Mouse (Mus musculus): ENCODE measurements around the gene 1110051M20Rik. TPM values are rescaled to one million over a fixed set of nuclear protein-coding genes. Genes with fewer than 3 reads are reported as not detected.
A peak's percentile ranks its signal among the peaks of the same experiment; 100 is the strongest.
"Not testable (repeated sequence)": the region's sequence is repeated elsewhere in the genome, so short reads cannot be mapped to it uniquely, and the experiment has no call there.

The 1110051M20Rik gene
- polyA plus RNA-seq, 1 experiment from 2014 or later, result 15.6 TPM

DNA sequence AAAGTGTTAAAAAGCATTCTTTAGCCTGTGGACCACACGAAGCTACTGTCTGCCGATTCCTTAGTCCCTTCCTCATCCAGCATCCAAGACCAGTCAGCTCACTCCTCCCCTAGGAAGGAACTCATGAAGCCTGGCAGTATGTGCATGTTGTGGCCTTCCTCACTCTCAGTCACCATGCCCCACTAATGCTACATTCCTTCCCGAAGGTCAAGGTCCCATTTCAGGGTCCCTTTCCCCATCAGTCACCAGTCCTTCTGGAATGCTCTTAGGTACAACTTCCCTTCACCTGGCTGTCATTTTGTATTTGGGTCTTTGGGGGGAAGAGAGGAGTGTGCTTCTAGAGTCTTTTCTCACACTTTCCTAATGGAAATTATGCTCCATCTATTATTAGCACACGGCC, 192.5 kb downstream of the 1110051M20Rik start:
- Histone ChIP-seq H3K4me1 (replicated peaks; ENCODE audit: control insufficient read depth, insufficient read depth, low read length) (no peaks in the 10 kb centered on the region; the same call in 1 of the 2 replicates), H3K27ac (ENCODE audit: low read depth, low read length) (no peak overlapping the region), H3K9ac (ENCODE audit: low read depth, low read length) (no peak overlapping the region), H3K9me3 (ENCODE audit: control insufficient read depth) (no peaks in the 10 kb centered on the region), H3K27me3 (replicated peaks; ENCODE audit: control insufficient read depth, insufficient read depth, low read length) (peaks cover 4% of the 10 kb centered on the region), H3K4me3 (ENCODE audit: low read depth, low read length) (no peak overlapping the region), H3K4me2 (replicated peaks; ENCODE audit: low read depth) (no peak overlapping the region), H3K36me3 (ENCODE audit: control insufficient read depth, insufficient read depth) (no peaks in the 10 kb centered on the region)
- TF ChIP-seq CTCF (IDR thresholded peaks at IDR 0.05; ENCODE audit: low read depth), result no peak
- ATAC-seq, result no peak
- WGBS, result 64% methylated on average over 4 of the region's 4 CpGs

DNA sequence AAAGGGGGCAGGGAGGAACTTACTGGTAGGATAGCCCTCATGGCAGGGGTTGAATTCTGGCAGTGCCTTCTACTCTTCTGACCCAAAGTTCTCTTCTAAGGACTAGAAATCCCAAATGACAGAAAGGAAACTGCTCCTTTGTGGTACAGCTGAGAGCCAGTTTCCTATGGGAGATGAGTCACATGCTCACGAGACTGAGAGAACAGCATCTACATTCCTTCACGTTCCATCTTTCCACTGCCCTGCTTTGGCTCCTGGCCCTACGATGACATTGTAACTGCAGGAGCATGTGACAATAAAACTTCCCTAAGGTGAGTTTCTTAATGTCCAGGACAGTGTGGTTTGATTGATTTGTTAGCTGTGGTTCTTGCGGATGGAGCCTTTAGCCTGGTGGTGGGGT, 196.1 kb downstream of the 1110051M20Rik start:
- H3K27me3 ChIP-seq (replicated peaks; ENCODE audit: control insufficient read depth, insufficient read depth, low read length), result no peaks in the 10 kb centered on the region
- ATAC-seq, result no peak
- no peak overlapping the region for H3K27ac ChIP-seq (ENCODE audit: low read depth, low read length)
- H3K9ac ChIP-seq (ENCODE audit: low read depth, low read length), result no peak overlapping the region
- no peaks in the 10 kb centered on the region for H3K36me3 ChIP-seq (ENCODE audit: control insufficient read depth, insufficient read depth)
- no peaks in the 10 kb centered on the region for H3K4me1 ChIP-seq (replicated peaks; ENCODE audit: control insufficient read depth, insufficient read depth, low read length)
- H3K4me2 ChIP-seq (replicated peaks; ENCODE audit: low read depth), result no peak overlapping the region
- H3K4me3 ChIP-seq (ENCODE audit: low read depth, low read length), result no peak overlapping the region
- 78% methylated on average over 4 of the region's 4 CpGs for WGBS
- TF ChIP-seq CTCF (IDR thresholded peaks at IDR 0.05; ENCODE audit: low read depth), result no peak
- H3K9me3 ChIP-seq (ENCODE audit: control insufficient read depth), result no peaks in the 10 kb centered on the region

DNA sequence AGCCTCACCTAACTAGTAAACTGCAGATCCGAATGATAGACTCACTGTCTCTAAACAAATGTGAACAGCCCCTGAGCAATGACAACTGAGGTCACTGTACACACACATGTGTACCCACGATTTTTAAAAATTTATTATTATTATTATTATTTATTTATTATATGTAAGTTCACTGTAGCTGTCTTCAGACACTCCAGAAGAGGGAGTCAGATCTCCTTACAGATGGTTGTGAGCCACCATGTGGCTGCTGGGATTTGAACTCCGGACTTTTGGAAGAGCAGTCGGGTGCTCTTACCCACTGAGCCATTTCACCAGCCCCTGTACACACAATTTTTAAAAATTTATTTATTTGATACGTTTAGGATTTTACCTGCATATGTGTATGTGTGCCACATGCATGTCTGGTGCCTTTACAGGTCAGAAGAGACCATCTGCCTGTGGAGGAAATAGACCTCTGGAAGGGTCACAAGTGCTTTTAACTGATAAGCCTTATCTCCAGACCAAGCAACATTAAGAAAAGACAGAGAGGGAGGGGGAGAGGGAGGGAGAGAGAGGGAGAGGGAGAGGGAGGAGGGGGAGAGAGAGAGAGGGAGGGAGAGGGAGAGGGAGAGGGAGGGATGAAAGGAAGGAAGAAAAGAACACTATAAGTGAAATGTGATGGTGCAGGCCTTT, 199.8 kb downstream of the 1110051M20Rik start:
- Histone ChIP-seq H3K4me3 (ENCODE audit: low read depth, low read length) (no peak overlapping the region), H3K27me3 (replicated peaks; ENCODE audit: control insufficient read depth, insufficient read depth, low read length) (no peaks in the 10 kb centered on the region), H3K9me3 (ENCODE audit: control insufficient read depth) (no peaks in the 10 kb centered on the region), H3K4me1 (replicated peaks; ENCODE audit: control insufficient read depth, insufficient read depth, low read length) (no peaks in the 10 kb centered on the region), H3K36me3 (ENCODE audit: control insufficient read depth, insufficient read depth) (no peaks in the 10 kb centered on the region), H3K27ac (ENCODE audit: low read depth, low read length) (no peak overlapping the region), H3K9ac (ENCODE audit: low read depth, low read length) (no peak overlapping the region), H3K4me2 (replicated peaks; ENCODE audit: low read depth) (no peak overlapping the region)
- TF ChIP-seq CTCF (IDR thresholded peaks at IDR 0.05; ENCODE audit: low read depth), result no peak
- WGBS, result 73% methylated on average over 5 of the region's 5 CpGs
- ATAC-seq, result no peak

DNA sequence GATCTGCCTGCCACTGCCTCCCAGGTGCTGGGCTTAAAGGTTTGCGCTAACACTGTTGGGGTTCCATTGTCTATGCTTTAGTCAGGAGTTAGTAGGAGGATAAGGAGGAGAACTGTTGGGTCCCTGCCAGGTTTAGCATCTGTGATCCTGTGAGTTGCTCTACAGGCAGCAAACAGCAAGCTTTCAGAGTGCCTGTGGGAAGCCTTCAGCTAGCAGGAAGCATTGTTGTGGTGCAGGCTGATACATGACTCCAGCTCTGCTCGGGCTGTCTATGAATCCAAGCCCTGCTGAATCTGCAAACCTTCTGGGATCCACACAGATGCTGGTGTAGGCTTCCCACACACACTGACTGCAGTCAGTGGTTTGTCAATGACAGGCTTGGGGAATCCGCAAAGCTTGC, 201.1 kb downstream of the 1110051M20Rik start:
- Histone ChIP-seq H3K4me2 (replicated peaks; ENCODE audit: low read depth) (no peak overlapping the region), H3K27ac (ENCODE audit: low read depth, low read length) (no peak overlapping the region), H3K36me3 (ENCODE audit: control insufficient read depth, insufficient read depth) (no peaks in the 10 kb centered on the region), H3K4me3 (ENCODE audit: low read depth, low read length) (no peak overlapping the region), H3K4me1 (replicated peaks; ENCODE audit: control insufficient read depth, insufficient read depth, low read length) (no peaks in the 10 kb centered on the region), H3K9ac (ENCODE audit: low read depth, low read length) (no peak overlapping the region), H3K9me3 (ENCODE audit: control insufficient read depth) (no peaks in the 10 kb centered on the region), H3K27me3 (replicated peaks; ENCODE audit: control insufficient read depth, insufficient read depth, low read length) (no peaks in the 10 kb centered on the region)
- WGBS, result 68% methylated on average over 3 of the region's 3 CpGs
- no peak for TF ChIP-seq CTCF (IDR thresholded peaks at IDR 0.05; ENCODE audit: low read depth)
- no peak for ATAC-seq

DNA sequence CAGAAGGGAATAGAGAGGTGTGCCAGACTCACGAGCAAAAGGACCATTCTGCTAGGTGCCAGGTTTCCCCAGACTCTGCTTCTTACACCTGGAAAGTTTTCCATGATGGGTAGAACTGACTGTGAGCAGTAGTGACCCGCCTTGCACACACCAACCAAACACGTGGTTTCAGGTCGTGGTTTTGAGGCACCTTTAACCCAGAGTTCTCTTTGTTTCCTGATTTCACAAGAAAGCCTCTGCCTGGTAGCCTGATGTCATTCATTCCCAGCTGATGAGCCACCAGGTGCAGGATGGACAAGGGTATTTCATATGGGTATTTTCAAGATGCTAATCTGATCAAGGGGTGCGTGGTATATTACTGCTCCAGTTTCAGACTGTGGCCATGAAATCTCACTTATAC, 202.0 kb downstream of the 1110051M20Rik start:
- ATAC-seq, result peak; percentile 74
- WGBS, result 43% methylated on average over 5 of the region's 5 CpGs
- Histone ChIP-seq H3K36me3 (ENCODE audit: control insufficient read depth, insufficient read depth) (no peaks in the 10 kb centered on the region), H3K27ac (ENCODE audit: low read depth, low read length) (no peak overlapping the region), H3K9ac (ENCODE audit: low read depth, low read length) (no peak overlapping the region), H3K4me3 (ENCODE audit: low read depth, low read length) (no peak overlapping the region), H3K27me3 (replicated peaks; ENCODE audit: control insufficient read depth, insufficient read depth, low read length) (no peaks in the 10 kb centered on the region), H3K9me3 (ENCODE audit: control insufficient read depth) (no peaks in the 10 kb centered on the region), H3K4me1 (replicated peaks; ENCODE audit: control insufficient read depth, insufficient read depth, low read length) (no peaks in the 10 kb centered on the region), H3K4me2 (replicated peaks; ENCODE audit: low read depth) (no peak overlapping the region)
- TF ChIP-seq CTCF (IDR thresholded peaks at IDR 0.05; ENCODE audit: low read depth), result no peak

DNA sequence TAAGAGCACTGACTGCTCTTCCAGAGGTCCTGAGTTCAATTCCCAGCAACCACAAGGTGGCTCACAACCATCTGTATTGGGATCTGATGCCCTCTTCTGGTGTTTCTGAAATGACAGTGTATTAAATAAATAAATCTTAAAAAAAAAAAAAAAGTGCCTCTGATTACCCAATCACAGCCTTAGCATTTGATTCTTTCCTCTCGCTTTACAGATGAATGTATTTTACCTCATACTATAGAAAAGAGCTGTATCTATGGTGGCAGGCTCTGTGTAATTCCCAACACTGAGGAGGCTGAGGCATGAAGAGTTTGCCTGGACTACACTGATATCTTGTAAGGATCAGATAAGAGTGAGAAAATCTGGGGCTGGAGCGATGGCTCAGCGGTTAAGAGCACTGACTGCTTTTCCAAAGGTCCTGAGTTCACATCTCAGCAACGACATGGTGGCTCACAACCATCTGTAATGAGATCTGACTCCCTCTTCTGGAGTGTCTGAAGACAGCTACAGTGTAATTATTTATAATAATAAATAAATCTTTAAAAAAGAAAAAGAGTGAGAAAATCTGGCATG, 206.9 kb downstream of the 1110051M20Rik start:
- not testable (repeated sequence) for H3K4me1 ChIP-seq (replicated peaks; ENCODE audit: control insufficient read depth, insufficient read depth, low read length); H3K9me3 ChIP-seq (ENCODE audit: control insufficient read depth); H3K27me3 ChIP-seq (replicated peaks; ENCODE audit: control insufficient read depth, insufficient read depth, low read length); H3K36me3 ChIP-seq (ENCODE audit: control insufficient read depth, insufficient read depth); H3K9ac ChIP-seq (ENCODE audit: low read depth, low read length)
- Histone ChIP-seq H3K4me2 (replicated peaks; ENCODE audit: low read depth) (peak overlapping the region; percentile 94), H3K4me3 (ENCODE audit: low read depth, low read length) (peak overlapping the region; percentile 56), H3K27ac (ENCODE audit: low read depth, low read length) (peak overlapping the region; percentile 73; the same call in 1 of the 2 replicates)
- 12% methylated on average over 4 of the region's 4 CpGs for WGBS
- peak; percentile 53 for TF ChIP-seq CTCF (IDR thresholded peaks at IDR 0.05; ENCODE audit: low read depth)
- peak; percentile 44 for ATAC-seq

All from intestine, postnatal 0 days (tissue).